Mouse (Mus musculus) B cell, adult 2 months (primary cell): ENCODE data around the gene Rnf213.
A peak's percentile ranks its signal among the peaks of the same experiment; 100 is the strongest.

Experiments
- DNase-seq, 2 experiments: peaks; one replicate each; pipeline ENCODE4 v3.0.0; 2022

Rnf213 gene

DNA sequence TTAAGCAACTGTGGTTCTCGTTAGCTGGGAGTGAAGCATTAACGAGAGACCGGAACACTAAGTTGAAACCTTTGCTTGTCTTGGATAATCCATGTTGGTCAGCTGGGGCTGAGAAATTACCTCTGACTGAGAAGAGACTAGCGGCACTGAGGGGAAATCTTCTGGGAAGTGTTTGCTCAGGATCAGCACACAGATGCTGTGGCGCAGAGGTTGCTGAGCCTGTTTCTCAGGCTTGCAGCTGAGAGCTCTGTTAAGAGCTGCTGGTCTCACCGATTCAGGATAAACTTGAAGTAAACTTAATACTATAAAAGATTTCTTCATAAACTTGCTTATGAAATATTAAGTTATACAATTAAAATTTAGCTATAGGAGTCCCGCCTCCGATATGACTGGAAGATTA is 45.9 kb downstream of the Rnf213 start:
- DNase-seq: no peak

DNA sequence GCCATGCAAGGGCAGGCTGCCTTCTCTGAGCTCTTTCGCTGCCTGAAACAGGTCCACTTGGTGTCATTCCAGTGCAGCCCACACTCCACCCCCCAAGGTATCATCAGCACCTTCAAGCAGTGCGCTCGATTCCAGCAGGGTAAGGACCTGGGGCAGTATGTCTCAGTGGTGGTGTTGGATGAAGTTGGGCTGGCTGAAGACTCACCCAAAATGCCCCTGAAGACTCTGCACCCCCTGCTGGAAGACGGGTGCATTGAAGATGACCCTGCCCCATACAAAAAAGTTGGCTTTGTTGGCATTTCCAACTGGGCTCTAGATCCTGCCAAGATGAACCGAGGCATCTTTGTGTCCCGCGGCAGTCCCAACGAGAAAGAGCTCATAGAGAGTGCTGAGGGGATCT is 49.3 kb downstream of the Rnf213 start:
- peak; percentile 38 to 42 for DNase-seq

DNA sequence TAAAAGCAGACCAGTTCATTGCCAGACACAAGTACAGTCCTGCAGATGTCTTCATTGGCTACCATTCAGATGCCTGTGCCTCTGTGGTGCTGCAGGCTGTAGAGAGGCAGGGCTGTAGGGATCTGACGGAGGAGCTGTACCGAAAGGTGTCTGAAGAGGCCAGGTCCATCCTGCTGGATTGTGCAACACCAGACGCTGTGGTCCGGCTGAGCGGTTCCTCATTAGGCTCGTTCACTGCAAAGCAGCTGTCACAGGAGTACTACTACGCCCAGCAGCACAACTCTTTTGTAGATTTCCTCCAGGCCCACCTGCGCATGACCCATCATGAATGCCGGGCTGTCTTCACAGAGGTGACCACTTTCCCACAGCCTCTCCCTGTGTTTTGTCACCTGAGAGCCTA is 50.5 kb downstream of the Rnf213 start:
- no peak for DNase-seq

DNA sequence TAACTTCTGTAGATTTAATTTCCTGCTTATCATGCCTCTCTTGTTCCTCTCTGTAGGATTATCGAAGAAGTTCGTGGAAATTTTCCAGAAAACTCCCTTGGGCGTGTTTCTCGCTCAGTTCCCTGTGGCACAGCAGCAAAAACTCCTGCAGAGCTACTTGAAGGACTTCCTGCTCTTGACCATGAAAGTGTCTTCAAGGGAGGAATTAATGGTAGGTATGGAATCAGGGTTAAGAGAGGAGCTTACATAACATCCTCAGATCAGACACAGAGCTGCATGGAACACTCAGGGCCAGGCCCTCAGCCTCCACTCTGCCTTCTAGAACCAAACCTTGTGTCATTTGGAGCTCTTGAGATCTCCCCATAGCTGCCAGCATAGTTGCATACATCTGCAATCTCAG is 63.2 kb downstream of the Rnf213 start:
- DNase-seq: no peak

DNA sequence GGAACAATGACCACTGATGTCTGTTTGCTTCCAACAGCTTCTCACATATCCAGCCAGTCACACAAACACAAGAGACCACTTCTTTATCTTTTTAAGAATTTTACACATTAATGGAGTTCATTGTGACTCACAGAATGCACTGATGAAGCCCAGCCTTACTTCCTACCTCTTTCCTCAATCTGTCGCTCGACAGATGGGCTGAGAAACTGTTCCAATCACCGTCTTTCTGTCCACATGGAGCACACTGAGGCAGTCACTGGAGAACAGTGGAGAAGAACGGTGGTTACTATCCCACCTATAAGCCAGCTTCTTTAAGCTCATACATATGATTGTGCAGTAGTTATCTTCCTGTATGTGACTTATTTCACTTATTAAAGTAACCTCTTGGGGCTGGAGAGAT is 85.0 kb downstream of the Rnf213 start:
- DNase-seq: no peak

DNA sequence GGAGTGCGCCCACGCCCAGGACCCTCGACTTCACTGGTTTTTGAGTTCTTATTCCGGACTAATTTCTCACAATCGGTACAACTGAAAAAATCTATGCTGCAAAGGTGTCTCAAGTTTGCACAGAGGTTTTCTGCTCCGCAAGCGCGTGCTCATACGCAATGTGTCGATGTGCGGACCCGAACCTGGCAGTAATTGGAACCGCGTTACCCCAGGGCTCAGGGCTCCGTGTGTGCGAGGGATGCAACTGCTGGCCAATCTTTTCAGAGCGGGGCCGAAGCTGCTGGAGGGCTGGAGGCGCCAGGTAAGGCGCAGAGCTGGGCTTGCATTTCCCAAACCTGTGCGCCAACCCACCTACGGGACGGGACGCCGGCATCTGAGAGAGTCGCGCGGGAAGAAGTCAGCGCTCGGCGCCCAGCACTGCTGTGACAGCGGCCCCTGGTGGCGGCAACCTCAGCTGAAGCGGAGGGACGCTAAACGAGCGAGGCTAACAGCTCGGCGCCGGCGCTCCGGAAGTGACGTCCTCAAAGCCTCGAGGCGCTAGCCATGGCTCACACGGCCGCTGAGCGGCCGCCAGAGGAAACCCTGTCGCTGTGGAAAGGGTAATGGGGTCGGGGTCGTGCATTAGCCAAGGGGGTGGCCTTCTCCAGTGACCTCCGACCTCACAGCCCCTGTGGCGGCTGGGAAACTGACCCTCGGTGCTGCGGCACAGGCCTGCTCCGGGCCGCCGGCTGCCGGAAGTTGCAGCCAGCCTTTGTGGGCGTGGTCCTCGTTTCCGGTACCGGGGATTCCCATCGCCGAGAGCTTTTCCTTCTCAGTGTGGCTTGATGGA is 98.2 kb downstream of the Rnf213 start, which contains the start of gene Endov:
Gene Endov, plus strand, starts transcription at position 487 of the 829 bp plus-strand sequence.
- peak; percentile 98 to 99 for DNase-seq

DNA sequence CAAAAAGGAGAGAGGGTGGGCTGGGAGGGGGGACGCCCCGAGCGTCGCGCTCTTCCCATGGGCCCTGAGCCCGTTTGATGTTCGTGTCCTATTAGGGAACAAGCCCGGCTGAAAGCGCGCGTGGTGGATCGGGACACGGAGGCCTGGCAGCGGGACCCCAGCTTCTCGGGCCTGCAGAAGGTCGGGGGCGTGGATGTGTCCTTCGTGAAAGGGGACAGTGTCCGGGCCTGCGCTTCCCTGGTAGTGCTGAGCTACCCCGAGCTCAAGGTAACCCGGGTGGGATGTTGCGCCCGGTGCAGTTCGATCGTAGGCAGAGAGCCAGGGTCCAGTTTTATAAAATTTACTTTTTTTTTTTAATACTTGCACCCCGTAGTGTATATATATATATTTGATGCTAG is 98.8 kb downstream of the Rnf213 start:
- no peak for DNase-seq

DNA sequence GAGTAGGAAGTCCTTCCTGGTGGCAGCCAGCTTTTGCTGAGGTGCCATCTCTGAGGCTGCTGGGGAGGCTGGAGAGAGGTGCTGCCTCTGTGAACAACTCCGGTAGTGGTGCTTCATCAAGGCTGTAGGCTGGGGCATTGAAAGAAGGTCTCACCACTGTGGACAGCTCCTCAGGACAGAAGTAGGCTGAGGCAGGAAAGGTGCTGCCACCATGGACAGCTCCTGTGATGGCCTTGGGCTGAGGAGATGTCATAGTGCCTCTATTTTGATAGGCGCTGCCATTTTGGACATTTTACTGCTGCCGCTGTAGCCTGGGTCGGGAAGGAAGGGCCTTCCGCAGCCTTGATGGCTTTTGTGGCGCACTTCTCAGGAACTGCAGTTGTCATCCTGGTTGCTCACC is 99.9 kb downstream of the Rnf213 start:
- DNase-seq: no peak

DNA sequence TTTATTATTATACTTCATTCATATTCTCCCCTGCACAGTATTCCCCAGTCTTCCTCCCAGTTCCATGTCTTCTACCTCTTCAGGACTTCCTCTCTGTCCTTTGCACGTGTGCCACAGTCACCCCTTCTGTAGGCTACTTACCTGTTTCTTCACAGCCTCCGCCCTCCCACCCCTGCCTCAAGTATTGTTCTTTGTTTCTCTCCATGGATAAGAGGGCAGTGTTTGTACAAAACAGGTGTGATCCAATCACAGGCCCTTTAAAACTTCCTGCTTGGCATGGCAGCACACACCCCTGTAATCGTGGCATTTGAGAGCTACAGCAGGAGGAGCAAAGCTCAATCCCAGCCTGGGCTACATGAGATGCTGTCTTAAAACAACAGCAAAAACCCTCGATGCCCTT is 100.6 kb downstream of the Rnf213 start:
- no peak for DNase-seq

DNA sequence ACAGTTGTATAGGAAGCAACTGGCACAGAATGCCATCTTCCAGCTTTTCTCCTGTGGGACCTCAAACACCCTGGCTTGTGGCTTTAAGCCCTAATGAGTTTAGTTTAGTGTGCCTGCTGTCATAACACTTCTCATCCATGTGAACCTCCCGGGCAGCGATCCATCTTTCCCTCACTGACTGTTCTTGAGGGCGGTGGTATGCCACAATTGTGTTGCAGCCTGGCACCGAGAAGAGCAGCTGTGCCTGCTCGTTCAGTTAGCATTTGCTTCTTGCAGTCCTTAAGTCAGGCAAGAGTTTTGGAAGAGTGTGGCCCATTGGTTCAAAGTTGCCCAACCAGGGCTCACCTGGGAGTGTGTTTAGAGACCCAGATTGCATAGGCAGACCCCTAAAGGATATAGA is 103.2 kb downstream of the Rnf213 start:
- DNase-seq: no peak

DNA sequence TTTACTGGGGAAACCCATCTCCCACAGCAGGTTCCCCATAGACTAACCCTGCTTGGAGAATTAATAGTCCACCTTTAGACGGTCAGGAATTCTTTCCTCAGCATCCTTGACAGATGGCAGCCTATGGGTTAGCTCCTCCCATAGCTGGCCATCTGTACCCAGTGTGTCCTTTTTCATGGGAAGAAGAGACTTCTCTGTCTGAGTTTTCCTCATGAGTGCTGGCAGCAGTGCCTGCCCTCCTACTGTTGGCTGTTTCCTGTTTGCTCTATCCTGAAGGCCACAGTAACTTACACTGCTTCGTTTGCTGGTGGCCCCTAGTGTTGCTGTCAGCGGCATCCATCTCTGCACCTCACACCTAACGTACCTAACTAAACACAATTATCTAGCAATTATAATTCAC is 104.6 kb downstream of the Rnf213 start:
- DNase-seq: no peak

DNA sequence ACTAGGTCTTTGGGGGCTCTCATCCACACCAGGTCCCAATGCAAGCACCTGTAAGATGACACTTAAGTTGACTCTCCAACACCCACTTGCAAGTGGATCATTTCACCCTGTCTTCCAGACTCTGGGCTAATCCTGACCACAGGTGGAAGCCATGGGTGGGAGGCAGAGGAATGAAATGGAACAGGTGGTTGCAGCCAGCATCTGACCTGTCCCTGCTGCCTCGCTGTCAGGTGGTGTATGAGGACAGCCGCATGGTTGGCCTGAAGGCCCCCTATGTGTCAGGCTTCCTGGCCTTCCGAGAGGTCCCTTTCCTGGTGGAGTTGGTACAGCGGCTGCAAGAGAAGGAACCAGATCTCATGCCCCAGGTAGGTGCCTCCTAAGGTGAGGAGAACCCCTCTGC is 106.4 kb downstream of the Rnf213 start:
- DNase-seq: no peak

DNA sequence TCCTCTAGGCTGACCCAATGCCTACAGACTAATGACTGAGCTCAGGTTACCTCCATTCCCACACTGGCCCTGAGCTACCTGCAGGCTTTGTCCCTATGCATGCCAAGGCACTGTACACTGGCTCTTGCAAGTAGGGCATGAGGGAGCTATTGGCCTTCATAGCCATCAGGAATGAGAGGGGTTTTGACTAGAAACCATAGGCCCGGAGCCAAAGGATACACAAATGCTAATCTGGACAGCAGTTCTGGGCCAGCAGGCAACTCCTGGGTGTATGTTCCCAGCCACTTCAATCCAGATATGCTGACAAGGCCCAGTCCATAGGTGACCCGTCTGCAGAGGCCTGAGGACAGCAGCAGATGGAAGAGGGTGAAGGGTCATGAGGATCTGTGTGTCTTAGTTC is 107.1 kb downstream of the Rnf213 start:
- DNase-seq: no peak

DNA sequence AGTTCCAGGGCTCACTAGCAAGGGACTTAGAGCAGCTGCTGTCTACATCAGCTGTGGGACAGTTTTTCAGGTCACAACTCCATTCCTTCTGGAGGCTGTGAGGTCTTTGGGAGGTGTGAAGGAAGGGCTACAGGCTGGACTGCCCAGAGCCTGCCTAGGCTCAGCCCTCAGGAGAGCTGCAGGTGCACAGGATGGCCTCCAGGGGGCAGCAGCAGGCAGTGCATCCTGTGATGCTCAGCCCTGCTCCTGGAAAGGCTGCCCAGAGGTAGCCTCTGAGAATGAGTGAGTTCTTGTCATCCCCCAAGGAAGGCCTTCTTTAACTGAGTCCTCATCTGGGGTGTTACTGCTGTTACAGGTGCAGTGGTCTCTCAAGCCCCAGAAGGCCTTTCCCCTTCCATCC is 110.8 kb downstream of the Rnf213 start:
- peak; percentile 79 to 81 for DNase-seq

DNA sequence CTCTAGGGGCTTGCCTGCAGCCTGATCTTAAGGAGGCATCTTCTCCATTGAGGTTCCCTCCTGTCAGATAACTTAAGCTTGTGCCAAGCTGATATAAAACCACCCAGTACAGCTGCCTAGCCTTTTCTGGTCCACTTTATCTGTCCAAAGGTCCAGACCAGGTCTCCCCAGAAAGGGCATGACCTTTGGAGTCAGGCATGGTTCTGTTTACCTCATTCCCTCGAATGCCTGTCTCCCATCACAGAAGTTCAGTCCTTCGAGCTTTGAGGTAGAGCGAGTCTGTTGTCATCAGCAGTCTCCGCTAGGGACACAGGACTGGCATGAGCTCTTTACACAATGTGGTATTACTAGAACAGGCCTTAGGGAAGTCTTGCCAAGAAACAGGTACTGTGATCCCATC is 113.5 kb downstream of the Rnf213 start:
- no peak for DNase-seq

DNA sequence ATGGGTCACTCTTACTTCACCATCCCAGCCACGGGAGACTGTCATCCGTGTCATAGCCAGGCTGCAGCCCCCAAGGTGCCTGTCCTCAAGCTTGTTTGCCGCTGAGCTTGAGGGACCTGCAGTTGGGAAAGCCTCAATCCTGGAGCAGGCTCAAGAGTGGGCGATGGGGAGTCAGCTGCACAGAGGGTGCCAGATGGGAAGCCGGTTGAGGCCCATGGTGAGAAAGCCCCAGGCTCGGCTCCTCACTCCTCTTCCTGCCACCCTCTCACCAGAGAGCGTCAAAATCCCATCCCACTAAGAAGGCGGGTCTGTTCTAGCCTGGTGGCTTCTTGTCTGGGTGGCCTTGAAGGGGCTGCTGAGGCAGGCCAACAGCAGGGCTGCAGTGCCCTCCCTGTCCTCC is 114.9 kb downstream of the Rnf213 start:
- DNase-seq: no peak

DNA sequence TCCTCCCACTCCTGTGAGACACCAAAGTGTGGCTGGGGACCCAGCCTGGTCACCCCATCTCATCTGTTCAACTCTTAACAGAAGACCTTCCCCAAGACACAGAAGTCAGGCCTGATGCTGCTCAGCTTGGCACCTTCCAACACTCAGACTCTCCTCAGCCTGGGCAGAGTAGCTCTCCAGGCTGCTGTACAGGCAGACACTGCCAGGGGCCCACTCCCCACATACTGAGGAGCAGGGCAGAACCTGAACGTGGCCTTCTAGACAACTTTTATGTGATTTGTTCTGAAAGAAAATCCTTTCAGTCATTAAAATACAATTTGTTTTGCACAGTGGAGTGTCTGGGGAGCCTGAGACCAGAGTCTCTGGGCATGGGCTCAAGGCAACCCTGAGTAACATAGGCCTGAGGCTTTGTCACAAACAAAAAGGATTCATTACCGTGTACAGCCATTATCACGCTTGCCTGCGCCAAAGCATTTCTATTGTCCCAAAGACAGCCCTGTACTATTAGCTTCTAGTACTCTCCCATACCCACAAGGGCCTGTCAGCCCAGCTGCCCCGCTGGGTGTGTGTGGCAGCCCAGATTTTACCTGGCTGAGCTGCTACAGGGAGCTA is 116.4 kb downstream of the Rnf213 start:
- no peak for DNase-seq

DNA sequence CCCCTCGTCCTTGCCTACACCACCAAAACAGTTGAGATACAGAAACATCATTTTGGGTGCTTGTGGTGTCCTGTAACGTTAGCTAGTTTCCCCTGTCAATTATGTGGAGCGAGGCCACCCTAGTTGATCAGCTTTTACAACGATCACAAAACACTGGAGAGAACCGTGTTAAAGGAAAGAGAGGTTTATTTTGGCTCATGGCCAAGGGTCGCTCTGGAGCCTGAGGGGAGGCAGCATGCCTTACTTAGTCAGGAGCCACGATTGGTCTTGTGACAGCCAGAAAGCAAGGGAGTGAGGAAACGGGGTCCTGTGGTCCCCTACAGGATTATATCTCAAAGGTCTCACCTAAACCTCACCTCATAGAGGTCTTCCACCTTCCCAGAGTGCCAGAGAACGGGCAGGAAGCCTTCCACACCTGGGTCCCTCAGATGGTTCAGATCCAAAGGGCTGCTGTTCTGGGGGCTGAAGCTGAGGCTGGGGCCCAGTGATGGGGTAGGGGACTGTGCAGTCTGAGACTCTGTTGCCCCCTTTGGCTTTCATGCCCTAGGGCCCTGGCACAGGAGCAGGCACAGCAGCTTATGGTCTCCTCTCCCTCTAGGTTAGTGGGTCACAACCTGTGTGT is 120.2 kb downstream of the Rnf213 start:
- DNase-seq: no peak

DNA sequence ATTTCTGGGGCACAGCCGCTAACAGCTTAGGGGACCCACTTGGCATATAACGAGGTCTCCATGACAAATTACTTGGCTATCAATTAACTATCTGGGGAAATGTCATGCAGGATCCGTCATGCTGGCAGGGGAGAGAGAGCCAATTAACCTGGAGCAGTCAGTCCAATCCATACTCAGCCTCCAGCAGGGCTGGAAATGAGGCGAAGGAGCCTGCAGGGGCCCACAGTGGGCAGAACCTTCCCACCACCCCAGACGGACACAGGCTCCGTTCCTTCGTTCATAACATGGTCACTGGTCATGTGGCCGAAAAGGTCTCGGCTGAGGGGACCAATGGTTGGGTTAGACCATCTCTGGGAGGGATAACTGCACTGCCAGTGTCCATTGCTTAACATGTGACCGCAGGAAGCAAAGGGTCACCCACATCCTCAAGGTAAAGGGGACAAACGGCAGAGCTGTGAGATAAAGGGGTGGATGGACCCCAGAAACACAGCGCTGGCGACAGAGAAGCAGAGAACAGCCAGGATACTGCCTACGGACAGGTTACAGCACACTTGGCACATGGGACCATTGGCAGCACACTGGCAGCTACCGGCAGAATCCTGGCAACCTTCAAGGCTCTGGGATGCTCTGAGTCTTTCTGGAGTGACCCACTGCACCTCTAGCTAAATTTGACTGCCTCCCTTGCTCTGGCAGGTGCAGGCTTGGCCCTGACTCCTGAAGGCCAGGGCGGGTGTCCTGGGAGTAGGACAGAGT is 121.4 kb downstream of the Rnf213 start:
- DNase-seq: no peak

DNA sequence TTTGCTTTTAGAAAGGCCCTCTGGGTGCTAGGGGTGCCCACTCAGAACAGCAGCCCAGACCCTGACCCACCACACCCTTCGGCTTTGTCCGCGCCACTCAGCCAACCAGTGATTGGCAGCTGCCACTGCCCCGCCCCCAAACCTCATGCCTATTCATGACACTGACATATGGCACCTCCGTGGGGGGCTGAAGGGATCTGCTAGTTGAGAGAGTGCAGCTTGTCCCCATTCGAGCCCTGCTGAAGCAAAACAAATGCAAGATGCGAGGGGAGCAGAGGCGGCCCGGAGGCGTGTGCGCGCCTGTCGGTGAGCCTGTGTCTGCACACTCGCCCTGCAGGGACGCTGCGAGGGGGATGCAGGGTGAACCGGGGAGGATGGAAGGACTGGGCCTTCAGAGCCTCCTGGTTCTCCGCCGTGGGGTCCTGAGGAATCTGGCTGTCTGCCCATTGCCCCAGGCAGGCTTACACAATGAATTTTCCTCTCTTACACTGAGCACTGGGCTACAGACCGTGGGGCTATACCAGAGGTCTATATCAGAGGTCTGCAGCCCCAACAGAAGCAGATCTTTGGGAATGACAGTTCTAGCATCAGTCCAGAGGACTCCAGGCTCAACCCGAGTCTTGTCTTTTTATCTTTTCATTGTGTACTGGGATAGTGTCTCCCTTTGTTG is 122.2 kb downstream of the Rnf213 start:
- DNase-seq: no peak

DNA sequence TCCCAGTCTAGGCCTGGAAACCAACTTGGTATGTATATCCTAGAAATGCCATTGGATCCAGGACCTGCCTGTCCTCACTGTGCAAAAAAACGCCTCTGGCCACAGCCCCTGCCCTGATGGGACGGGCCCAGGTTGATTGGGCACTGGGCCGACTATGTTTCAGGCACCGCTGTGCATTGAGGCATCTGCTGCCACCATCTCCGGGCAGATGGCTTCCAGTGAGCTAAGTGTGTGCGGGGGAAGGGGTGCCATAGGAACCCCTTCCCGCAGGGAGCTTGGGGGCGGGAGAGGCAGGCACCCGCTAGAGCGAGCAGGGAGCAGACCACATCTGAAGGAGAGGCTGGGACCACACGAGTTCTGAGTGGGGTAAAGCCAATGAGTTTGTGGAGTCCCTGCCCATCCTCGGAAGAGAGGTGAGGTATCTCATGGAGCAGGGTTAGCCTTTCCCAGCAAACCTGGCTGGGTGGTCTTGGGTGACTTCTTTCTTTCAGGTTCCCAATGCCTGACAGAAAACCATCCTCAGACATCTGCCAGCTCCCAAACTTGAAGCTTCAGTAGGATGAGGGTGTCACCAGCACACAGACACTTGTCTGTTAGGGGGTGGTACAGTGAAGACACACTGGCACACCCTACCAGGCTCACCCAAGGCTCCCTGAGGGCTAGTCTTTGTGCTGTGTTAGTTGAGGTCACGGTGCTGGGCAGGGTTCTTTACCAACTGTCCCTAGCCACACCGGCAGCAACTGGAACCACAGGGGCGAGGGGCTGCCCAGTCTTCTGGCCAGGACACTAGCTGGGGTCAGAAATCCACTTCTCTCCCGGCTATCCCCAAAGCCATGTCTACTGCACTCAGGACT is 123.2 kb downstream of the Rnf213 start:
- no peak for DNase-seq
